Mouse (Mus musculus): ENCODE results near the gene Cpox. TPM values are rescaled to one million over a fixed set of nuclear protein-coding genes. Genes with fewer than 3 reads are reported as not detected.
A peak's percentile ranks its signal among the peaks of the same experiment; 100 is the strongest.
"Not testable (repeated sequence)": the region's sequence is repeated elsewhere in the genome, so short reads cannot be mapped to it uniquely, and the experiment has no call there.

Cpox gene
- total RNA-seq (2022), result 10 to 100 TPM; 41.4 to 46.8 (median 43.7) TPM

DNA sequence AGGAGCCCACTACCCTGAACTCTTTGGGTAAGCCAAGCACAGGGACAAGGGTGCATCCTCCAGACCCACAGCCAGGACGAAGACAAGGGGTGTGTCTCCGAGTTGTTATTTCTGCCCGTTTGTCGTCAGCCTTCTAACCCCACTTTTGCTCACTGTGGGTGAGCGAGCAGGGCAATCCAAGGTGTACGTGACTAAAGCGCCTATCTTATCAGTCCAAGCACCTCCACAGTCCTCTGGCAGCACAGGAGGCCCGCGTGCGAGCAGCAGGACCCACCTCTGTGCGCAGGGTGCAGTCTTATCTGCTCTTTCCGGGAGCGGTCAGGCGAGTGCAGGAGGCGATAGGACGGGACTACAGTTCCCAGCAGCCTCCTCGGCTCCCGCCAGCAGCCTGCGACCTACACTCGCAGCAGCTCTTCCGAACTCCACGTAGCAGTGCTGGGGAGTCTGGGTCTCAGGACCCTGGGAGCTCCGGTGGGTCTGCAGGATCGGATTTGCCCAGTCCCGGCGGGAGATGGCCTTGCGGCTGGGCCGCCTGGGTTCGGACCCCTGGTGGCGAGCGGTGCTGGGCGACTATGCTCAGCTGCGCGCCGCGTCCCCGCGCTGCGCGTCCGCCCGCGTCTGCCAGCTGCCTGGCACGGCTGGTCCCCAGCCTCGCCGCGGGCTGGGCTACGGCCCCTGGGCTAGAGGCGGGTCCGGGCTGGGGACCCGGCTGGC is at the start of gene Cpox:
Cpox (plus strand) TSS at position 376 of the 714 bp plus-strand sequence.
- DNase-seq (ENCODE audit: low spot score in 2 of 2), result peak; percentile 82 to 83

DNA sequence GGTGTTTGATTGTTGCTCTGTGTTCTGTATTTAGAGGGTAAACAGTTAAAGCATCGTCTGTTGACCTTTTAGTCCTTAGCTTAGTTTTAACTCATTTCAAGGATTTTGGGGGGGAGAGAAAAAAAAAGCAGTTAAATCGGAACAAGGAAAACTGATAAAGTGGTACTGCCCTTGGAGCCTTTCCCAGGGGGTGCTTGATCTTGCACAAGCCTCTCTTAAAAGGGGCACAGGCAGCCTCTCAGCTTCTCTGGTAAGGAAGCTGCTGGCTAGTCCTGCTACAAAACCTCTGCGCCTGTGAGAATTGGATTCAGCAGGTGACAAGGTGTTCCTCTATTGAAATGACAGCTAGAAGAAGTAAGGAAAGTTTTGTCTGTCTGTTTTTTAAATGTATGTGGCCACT is 47.7 kb upstream of the Cpox start:
- no peak for DNase-seq (ENCODE audit: low spot score in 2 of 2)

DNA sequence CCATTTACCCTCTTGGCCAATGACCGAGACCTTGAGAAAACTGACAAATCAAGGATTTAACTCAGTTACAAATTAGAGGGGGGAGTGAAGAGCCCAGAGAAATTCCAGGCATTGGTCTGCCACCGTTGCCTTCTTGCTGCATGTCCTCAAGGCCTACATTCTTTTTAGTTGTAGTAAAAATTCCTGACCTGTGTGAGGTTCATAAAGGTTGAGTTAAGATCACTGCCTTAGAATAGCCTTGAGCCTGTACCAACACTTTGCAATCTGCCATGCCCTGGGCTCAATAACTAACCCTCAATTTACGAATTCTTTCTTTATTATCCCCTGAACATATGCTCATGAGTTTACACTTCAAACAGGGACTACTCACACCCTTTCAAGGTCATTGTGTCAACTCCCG is 47.0 kb upstream of the Cpox start:
- no peak for DNase-seq (ENCODE audit: low spot score in 2 of 2)

DNA sequence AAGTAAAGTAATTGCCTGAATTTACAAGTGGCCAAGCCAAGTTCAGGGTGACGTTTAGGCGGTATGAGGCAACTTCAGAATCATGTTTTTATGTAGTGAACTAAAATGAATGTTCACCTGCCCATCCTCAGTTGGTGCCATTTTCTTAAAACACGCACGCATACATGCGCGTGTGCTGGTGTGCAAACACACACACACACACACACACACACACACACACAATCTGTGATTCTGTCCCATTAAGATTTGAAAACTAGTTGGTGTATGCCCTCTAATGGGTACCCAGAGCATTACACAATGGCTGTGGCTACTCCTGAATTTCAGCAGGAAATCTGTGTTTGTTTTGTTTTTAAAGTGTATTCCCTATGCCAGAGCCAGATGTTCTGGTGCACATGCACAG is 46.1 kb upstream of the Cpox start:
- DNase-seq (ENCODE audit: low spot score in 2 of 2), result peak; percentile 13 to 20

DNA sequence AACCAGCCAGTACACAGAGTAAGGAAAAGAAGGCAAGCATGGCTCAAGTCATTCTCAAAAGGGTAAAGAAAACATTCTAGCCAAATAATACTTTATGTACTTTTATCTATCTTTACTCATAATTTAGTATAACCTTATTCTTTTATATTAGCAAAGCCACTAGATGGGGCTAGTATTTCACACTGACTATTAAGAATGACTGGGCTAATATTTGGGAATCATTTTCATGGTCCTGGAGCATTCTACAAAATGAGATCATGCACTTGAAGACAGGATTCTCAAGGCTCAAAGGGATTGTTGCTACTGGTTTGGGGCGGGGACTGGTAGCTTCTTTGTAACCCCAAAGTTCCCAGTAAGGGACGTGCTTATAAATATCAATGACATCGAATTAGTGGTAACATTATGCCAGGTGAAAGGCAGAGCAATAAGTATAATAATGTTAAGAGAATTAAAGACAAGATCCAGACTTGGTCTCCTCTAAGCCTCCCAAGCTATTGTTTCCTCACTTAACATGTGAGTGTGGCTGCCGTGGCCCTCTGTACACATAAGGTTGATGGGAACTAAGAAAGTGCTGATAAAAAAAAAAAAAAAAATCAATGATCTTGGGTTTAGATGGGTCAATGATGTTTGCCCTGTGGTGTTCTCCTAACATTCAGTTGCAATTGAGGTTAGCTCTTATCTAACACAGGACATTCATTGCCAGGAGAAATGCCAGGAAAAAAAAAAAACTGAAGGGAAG is 42.3 kb upstream of the Cpox start:
- DNase-seq (ENCODE audit: low spot score in 2 of 2), result no peak

DNA sequence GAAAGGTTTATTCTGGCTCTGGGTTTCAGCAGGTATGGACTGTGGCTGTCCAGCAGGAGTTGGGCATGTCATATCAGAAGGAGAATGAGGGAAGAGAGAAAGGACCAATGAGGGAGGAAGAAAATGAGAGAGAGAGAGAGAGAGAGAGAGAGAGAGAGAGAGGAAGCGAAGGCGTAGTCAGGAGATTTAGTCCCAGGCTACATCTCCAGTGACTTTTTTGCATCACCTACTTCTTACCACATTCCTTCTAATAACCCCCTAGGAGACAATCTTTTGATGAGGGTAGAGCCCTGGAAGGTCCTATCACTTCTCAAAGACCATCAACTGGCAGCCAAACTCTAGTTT is 41.8 kb upstream of the Cpox start:
- no peak for DNase-seq (ENCODE audit: low spot score in 2 of 2)

DNA sequence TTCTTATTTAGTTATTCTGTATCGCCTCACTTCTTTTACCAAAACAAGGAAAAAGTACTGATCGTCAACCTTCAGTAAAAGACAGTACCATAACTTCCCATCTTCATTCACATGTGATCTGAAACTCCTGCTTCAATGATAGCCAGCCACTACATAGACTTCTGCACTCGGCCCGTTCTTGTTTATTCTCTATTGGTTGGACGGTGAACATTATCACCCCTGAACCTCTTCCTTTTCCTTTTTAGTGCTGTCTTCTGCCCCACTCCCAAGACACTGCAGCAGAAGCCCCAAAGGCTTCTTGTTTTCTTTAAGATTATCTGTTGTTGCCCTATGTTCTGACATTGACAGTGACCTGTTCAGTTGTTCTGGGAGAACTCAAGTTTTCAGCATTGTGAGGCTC is 41.1 kb upstream of the Cpox start:
- DNase-seq (ENCODE audit: low spot score in 2 of 2), result no peak

DNA sequence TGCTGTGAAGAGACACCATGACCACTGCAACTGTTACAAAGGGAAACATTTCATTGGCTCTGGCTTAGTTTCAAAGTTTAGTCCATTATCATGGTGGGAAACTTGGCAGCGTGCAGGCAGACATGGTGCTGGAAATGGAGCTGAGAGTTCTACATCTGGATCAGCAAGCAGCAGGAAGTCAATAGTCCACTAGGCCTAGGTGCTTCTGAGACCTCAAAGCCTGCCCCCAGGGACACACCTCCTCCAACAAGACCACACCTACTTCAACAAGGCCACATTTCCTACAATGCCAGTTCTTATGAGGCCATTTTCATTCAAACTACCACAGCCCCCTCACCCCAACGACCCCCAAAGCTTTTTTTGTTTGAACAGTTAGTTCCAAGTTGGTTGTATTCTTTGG is 40.4 kb upstream of the Cpox start:
- no peak for DNase-seq (ENCODE audit: low spot score in 2 of 2)

DNA sequence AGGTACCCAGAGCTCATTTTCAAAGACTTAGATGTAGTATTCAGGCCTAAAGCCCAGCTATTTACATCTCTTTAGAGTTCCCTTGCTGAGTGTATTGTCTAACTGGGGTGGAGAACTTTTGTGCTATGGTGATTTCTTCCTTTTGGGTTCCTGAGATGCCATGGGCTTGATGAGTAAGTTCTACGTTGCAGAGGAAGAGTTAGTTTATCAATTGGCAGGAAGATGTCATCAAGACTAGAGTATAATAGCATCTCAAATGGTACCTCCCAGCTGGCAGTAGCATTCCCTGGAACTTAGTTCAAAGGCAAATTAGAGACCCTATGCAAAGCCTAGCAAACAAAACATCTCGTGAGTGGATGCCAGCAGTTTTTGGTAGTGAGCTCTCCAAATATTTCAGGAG is 34.2 kb upstream of the Cpox start:
- no peak for DNase-seq (ENCODE audit: low spot score in 2 of 2)

DNA sequence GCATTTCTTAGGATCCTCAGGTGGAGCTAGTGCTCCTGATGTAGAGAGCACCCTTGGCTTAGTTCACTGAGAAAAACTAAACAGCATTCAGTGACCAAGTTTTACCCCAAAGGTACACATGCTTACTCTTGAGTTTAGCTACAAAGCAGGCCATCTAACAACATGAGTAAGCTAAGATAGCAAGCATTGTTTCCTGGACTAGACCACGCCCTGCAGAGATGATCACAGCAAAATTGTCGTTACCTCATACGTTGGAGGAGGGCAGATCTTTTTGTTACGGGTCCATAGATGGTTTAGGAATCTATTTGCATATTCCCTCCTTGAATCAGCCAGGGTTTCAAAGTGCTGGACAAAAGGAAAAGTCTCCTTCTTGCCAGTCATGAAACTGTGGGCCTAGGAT is 32.6 kb upstream of the Cpox start:
- no peak for DNase-seq (ENCODE audit: low spot score in 2 of 2)

DNA sequence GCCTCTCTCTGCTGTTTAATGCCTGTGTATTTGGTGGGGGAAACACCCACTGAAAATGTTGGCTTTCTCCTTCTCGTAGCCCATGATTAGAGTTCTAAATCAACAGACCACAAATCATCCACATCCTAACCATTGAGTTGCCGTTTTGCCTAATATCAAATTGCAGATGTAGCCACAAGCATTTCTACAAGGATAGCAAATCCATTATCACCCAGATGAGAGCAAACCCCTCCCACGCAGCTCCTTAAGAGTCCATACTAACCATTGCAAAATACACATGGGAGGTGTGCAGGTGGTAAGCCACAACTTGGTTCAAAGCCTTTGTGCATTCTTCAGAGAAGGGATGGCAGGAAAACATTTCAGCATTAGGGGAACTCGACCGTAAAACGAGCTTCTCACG is 32.1 kb upstream of the Cpox start:
- no peak for DNase-seq (ENCODE audit: low spot score in 2 of 2)

DNA sequence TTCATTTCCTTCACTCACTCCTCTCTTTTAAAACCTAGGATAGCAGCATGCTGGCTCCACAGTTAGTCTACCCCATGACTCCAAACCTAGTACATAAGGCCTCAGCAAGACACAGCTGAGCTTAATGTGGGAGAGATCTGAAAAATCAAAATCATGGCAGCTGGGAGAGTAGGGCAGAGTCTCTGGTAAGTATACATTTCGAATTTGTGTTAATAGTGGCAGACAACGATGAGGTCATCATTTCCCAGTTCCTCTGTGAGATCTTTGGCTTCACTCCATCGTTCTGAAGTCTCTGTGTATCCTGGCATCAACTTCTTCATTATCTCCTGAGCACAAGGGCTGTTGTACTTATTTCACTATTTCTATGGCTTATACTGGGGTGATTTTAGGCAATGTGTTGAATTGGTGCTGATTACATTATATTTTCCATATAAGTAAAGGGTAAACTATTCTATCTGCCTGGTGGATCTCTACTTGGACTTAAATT is 31.4 kb upstream of the Cpox start, which contains the start of gene E330017A01Rik:
E330017A01Rik (minus strand) TSS at position 51 of the 487 bp plus-strand sequence.
- no peak for DNase-seq (ENCODE audit: low spot score in 2 of 2)

DNA sequence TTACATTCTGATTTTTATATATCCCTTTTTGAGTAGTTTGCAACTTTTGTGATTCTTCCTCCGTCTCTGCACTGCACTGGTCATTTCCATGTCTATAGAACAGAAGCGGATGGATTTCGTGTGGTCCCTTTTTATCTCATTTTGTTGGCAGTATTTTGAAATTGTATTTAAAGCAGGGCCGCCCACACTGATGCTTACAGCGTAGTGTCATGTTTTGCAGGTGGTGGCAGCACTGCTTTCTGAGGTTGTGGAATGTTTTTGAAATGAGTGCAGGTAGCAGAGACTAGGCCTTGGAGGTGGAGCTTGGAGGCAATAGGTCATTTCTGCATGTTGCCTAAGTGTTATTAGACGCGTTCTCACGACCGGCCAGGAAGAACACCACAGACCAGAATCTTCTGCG is 20.1 kb upstream of the Cpox start:
- no peak for DNase-seq (ENCODE audit: low spot score in 2 of 2)

DNA sequence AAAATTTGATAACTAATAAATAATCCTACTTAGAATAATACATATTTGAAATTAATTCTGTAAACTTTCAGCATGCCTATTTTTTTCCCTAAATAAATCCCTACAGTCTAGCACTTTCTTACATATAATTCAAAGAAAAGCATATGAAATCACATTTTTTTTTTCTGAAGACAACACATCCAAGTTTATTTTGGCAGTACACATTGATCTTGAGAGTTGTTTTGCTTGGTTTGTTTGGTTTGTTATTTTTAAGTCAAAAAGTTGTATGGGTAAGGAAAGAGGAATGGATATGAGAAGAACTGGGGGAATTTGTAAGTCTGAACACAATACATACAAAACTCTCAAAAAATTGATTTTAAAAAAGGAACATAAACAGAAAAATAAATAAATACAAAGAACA is 14.3 kb upstream of the Cpox start:
- no peak for DNase-seq (ENCODE audit: low spot score in 2 of 2)

DNA sequence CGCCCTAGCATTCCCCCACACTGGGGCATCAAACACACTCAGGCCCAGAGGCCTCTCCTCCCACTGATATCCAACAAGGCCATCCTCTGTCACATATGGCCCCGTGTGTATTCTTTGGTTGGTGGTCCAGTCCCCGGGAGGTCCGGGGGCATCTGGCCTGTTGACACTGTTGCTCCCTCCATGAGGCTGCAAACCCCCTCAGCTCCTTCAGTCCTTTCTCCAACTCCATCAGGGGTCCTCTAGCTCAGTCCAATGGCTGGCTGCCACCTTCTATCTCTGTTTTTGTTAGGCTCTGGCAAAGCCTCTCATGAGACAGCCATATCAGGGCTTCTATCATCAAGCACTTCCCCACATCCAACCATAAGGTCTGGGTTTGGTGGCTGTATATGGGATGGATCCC is 13.6 kb upstream of the Cpox start:
- DNase-seq (ENCODE audit: low spot score in 2 of 2), result no peak

DNA sequence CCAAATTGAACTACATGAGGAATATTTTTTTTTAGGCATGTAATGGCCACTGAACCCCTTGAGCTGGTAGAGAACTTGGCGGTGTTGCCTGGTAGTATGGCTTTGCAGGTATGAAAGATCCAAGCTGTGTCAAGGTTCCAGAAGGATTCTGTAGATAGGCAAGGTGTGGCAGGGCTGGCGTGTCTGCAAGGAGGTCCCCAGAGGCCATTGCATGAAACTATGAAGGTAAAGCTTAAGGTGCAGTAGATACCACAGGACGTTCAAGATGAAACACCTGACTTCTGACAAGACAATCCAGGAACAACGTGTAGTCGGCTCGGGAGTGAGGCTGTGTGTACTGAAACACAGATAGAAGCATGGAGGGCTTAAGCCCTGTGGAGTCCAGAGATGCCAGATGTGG is 11.4 kb upstream of the Cpox start:
- no peak for DNase-seq (ENCODE audit: low spot score in 2 of 2)

DNA sequence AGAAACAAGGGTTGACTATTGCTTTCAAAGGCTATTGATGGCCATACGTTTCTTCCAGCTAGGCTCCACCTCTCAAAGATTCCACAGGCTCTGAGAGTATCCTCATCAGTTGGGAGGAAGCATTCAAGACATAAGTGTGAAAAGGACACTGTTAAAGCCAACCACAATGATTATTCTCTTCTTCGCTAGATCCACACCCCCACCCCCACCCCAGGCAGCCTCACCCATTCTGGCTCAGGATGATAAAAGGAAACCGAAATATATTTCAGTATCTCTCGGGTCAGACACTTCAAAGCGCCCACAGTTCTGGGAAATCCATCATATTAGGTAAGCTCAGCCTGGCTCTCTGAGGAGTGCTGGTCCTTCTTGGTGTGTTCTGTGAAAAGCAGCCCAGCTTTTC is 8.3 kb upstream of the Cpox start:
- no peak for DNase-seq (ENCODE audit: low spot score in 2 of 2)

DNA sequence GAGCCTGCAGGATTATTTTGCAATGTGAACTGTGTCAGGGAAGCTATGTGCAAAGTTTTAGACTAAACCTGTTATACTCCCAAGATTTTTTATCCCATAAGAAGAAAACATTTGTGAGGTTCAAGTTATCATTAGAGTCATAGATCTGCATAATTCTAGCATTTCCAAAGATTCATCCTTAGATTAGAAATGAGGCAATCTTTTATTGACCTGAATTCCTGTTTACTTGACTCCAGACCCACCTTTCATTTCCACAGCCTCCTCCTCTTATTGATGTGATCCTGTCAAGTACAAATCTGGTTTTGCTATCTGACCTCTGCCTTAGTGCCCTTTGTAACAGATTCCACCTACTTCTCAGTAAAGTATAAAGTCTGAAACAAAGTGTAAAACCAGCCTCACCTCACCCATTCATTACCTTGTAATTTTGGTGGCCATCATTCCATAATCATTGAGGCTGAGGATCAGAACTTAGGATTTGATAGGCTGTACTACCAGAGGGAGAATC is 7.8 kb upstream of the Cpox start:
- no peak for DNase-seq (ENCODE audit: low spot score in 2 of 2)

DNA sequence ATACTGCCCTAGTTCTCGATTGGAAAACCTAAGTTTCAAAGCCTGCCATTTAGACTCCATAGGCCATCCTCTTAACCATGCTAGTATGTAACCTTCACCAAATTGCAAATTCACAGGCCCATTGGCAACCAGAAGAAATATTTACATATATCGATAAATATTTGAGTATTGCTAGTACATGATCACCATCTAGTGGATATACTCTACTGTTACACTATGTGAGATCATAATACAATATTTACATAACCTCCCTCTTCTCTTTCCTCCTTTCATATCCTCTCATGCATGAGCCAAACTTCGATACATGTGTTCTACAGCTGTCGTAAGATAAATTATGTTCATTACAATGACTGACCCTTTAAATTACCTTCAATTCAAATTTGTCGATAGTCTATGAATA is 7.1 kb upstream of the Cpox start:
- no peak for DNase-seq (ENCODE audit: low spot score in 2 of 2)

DNA sequence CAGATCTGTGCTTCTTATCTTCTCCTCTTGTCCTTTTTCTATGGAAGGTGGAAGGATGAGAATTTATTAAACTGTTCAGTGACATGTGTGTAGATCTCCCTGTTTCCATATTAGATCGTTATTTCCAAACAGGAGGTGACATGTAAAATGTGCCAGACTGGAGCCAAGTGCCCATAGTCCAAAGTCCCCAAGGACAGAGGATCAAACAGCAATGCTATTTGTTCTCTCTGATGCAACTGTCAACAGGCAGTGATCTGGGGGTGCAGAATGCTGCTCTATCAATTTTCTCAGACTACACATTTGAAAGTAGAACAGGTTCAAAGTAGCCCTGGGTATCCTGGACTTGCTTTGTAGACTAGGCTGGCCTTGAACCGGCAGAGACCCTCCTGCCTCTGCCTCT is 6.3 kb upstream of the Cpox start:
- no peak for DNase-seq (ENCODE audit: low spot score in 2 of 2)

DNA sequence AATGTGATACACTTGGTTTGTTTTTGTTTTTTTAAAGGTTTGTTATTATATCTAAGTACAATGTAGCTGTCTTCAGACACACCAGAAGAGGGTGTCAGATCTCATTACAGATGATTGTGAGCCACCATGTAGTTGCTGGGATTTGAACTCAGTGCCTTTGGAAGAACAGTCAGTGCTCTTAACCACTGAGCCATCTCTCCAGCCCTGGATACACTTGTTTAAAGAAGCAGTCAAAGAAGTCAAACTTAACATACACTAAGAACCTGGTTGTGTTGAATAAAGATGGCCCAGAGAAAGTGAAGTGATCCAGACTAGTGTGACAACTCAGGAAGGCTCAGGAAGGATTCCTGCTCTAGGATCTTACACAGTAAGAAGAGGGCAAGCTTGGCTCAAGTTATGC is 5.0 kb upstream of the Cpox start:
- not testable (repeated sequence) for DNase-seq (ENCODE audit: low spot score in 2 of 2)

DNA sequence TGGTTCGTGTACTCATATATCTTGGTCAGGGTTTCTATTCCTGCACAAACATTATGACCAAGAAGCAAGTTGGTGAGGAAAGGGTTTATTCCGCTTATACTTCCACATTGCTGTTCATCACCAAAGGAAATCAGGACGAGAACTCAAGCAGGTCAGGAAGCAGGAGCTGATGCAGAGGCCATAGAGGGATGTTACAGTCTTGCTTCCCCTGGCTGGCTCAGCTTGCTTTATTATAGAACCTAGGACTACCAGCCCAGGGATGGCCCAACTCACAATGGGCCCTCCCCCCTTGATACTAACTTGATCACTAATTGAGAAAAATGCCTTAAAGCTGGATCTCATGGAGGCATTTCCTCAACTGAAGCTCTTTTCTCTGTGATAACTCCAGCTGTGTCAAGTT is 3.4 kb upstream of the Cpox start:
- not testable (repeated sequence) for DNase-seq (ENCODE audit: low spot score in 2 of 2)

DNA sequence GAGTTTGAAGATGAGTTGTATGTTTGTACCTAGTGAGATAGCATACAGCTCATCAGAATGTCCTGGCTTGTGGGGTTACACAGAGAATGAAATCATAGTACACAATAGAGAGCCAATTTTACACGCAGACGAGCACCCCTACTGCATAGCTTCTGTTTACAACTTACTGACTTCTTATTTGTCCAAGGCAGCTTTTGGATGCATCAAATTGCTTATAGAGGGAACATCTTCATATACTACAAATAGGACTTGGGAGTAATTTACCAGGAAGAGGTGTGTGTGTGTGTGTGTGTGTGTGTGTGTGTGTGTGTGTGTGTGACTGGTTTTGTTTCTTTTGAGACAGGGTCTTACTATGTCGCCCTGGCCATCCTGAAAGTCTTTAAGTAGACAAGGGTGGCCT is 1.5 kb upstream of the Cpox start:
- DNase-seq (ENCODE audit: low spot score in 2 of 2), result no peak

All from left cerebral cortex, adult 8-10 months (tissue).